Mouse (Mus musculus): ENCODE data around the gene Olfr284. TPM values are rescaled to one million over a fixed set of nuclear protein-coding genes. Genes with fewer than 3 reads are reported as not detected.

Olfr284 gene
- total RNA-seq (2021) = not detected
- long read RNA-seq, experiment 1 = 0 reads
- long read RNA-seq, experiment 2 = 0 reads

DNA sequence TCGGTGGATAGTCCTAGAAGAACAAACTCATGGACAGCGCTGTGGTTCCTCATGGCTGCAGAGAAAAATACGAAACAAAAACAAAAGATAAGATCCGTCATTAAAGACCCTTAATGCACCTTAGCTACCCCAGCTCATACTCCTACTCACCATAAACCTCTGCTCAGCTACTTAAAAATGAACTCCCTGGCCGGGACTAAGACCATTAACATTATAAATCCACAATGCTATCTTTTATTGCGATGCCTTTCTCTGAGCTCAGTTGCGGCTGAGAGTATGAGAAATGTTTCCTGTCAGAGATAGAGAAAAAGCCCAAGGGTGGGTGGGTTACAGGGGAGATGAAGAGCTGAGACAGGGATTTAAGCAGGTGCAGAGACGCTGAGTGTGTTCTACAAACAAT lies at the start of gene Olfr284:
Gene Olfr284 (minus strand): TSS at position 101 of the 400 bp plus-strand sequence.
- Histone ChIP-seq H3K4me3 (no peak within 1 kb of the TSS), H3K27ac (no peak within 1 kb of the TSS)
- no peak for DNase-seq (ENCODE audit: low spot score in 2 of 2)
- TF ChIP-seq CTCF (conservative IDR thresholded peaks at IDR 0.05) = no peak

DNA sequence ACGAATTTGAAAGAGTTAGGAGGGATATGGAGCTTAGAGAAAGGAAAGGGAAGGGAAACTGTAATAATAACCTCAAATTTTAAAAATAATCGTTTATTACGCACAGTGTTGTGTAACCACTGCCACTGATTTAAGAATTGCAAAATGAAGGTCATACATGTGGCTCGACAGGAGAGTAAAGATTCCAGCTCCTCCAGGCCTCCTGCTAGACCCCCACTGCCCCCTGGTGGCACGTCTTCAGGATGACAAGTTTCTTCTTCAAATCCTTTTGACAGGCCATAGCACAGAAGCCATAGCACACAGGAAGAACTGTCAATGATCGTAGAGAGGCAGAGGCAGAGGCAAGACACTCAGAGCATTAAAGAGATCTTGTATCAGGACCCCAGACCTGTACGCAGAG lies 49.0 kb upstream of the Olfr284 start:
- Histone ChIP-seq H3K4me3 (no peak overlapping the region), H3K27ac (no peak overlapping the region)
- DNase-seq (ENCODE audit: low spot score in 2 of 2) = peak; percentile 64 to 76
- peak; percentile 88 for TF ChIP-seq CTCF (conservative IDR thresholded peaks at IDR 0.05)

DNA sequence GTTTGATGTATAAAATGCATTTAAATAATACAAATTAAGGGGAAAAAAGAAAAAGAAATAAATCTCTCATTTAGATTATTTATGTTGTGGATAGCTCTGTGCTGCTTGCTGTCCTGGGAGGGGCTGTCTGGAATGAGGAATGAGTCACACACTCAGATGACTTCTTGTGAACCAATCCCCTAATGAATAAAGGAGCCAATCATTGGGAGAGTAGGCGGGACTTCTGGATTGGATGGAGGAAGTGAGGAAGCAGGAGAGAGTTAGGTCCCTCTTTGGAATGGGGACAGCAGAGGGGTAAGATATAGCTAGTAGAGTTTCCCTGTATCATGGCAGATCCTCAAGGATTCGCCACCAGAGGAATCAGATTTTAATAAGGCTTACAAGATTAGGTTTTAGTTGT lies 46.8 kb upstream of the Olfr284 start:
- Histone ChIP-seq H3K27ac (no peak overlapping the region), H3K4me3 (no peak overlapping the region)
- DNase-seq (ENCODE audit: low spot score in 2 of 2) = no peak
- no peak for TF ChIP-seq CTCF (conservative IDR thresholded peaks at IDR 0.05)

DNA sequence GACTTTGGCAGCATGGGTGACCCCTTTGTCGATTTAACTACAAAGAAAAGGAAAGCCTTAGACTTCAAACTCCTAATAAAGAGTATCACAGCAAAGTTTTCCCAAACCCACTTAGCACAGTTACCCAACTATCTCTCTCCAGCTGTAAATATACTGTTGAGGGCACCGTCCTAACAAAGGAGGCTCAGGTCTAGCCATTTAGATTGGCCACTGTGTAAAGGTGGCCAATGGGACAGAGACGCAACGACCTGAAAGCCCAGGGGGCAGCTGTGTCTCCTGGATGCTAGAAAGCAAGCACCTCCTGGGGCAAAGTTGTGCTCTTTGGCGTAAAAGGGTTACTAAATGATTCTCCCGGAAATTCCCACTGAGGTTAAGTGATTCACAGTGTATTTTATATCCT lies 40.1 kb upstream of the Olfr284 start, which contains the start of gene Olfr283:
Gene Olfr283 (minus strand): TSS at position 101 of the 400 bp plus-strand sequence.
- DNase-seq (ENCODE audit: low spot score in 2 of 2) = no peak
- TF ChIP-seq CTCF (conservative IDR thresholded peaks at IDR 0.05) = no peak

DNA sequence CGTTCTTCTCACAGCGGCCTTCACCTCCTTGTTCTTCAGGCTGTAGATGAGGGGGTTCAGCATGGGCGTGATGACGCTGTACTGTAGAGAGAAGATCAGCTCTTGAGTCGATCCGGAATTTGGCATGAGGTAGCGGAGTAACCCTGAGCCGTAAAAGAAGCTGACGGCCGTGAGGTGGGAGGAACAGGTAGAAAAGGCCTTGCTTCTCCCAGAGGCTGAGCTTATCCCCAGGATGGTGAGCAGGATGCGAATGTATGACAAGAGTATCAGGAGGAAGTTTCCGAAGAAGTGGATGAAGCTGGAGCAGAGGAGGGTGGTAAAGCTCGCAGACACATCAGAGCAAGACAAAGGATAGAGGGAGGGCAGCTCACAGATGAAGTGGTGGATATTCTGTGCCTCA lies 37.4 kb upstream of the Olfr284 start:
- DNase-seq (ENCODE audit: low spot score in 2 of 2) = no peak
- Histone ChIP-seq H3K27ac (no peak overlapping the region), H3K4me3 (no peak overlapping the region)
- TF ChIP-seq CTCF (conservative IDR thresholded peaks at IDR 0.05) = no peak

More for the DNA sequence above, 40.1 kb upstream of the Olfr284 start, which contains the start of gene Olfr283:
- H3K4me3 ChIP-seq = no peak within 1 kb of the TSS
- no peak within 1 kb of the TSS for H3K27ac ChIP-seq

DNA sequence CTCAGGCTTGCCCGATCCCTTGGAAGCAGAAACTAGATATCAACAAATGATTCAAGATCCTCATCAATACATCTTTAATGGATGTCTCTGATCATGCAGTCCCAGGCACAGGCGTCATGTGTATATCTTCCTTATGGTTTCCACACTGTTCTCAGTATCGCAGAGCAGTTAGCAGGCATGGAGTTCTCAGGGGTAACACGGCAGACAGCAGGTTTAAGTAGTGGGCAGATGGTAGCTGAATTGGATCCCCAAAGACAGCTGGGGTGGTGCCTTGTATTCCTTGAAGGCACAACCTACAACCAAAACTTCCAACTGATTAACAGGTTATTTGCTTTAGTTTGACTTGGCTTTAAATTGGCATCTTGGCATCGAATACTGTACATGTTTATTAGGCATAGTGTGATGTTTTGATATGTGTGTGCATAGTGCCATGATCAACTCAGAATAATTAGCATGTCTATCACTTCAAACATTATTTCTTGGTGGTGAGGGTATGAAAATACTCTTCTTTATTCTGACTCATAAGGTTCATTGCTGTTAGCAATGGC lies 23.5 kb downstream of the Olfr284 start, which contains the start of gene Olfr285:
Gene Olfr285 (minus strand): TSS at position 177 of the 548 bp plus-strand sequence.
- TF ChIP-seq CTCF (conservative IDR thresholded peaks at IDR 0.05) = no peak
- Histone ChIP-seq H3K27ac (no peak within 1 kb of the TSS), H3K4me3 (no peak within 1 kb of the TSS)
- DNase-seq (ENCODE audit: low spot score in 2 of 2) = no peak

DNA sequence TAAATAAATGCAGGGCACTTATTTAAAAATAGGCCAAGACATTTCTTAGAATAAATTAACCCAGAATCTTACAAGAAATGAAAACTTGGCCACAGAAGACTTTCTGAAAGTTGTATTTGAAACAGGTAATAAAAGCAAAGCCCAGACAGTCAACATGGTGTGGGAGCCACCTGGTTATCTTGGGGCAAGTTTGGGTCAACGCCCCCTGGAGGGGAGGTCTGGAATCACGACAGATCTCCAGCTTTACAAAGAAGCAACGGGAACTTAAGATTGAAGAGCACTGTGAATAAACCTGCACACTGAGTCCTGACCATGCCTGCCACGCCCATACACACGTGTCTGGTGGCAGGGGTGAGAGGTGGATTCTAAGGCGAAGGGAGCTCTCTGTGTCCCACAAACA lies 25.1 kb downstream of the Olfr284 start:
- no peak overlapping the region for H3K4me3 ChIP-seq
- DNase-seq (ENCODE audit: low spot score in 2 of 2) = no peak
- H3K27ac ChIP-seq = no peak overlapping the region
- peak; percentile 42 for TF ChIP-seq CTCF (conservative IDR thresholded peaks at IDR 0.05)

DNA sequence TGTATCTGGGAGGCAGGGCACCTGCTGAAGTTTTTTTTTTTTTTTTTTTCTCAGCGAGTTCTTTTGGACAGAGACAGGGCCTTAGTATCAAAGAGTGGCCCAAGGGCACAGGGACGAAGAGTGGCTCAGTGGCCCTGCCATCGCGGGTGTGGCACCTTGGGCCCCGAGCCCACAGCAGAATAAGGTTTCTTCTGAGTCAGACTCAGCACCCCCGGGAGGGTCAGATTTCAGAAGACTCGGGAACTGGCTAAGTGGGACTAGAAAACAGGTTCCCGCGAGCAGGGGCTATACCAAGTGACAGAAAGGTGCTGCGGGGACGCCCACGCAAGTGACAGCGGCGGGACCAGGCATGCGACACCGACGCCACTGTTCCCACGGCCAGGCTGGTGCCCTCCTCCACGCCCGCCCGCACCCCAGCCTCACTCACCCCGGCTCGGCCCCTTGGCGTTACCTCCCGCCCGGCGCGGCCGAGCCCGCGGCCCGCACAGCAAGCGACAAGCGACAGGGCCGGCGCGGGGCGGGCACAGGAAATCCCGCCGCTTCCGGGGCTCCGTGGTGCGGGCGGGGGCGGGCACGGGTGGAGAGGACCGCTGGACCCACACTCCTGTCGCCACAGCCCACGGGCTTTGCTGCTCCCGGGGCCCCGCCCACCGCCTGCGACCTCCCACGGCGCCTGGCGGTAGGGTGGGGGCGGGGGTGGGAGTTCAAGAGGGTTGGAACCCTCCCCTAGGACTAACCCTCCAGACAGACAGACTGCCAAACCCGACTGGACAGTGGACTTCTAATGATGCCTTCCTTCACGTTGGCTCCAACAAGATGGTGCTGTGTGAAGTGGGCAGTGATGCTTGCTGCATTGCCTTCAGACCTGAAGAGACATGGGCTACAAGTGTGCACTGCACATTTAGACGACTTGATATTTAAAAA lies 44.9 kb downstream of the Olfr284 start, which contains the start of gene Zfp641:
Gene Zfp641 (minus strand): TSS at position 534 of the 924 bp plus-strand sequence.
- DNase-seq (ENCODE audit: low spot score in 2 of 2) = peak; percentile 17 to 42
- Histone ChIP-seq H3K4me3 (peak within 1 kb of the TSS; percentile 72), H3K27ac (peak within 1 kb of the TSS; percentile 86)
- no peak for TF ChIP-seq CTCF (conservative IDR thresholded peaks at IDR 0.05)

DNA sequence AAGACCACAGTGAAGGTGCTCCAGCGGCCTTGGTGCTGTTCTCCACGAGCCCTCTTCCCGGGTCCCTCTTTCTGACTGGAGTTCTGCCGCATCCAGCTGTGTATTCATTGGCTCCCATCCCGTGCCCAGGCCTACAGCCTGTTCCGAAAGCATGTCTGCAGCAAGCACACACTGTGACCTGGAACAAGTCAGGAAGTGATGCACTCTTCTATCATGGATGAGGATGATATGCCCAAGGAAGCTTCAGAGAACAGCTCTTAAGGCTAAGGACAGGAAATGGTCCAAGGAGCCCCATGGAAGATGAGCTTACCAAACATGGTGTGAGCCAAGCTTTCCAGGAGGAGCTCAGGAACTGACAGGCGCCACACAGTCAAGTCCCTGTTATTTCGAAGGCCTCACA lies 47.1 kb downstream of the Olfr284 start:
- Histone ChIP-seq H3K27ac (no peak overlapping the region), H3K4me3 (no peak overlapping the region)
- DNase-seq (ENCODE audit: low spot score in 2 of 2) = no peak
- no peak for TF ChIP-seq CTCF (conservative IDR thresholded peaks at IDR 0.05)

Other genes with a start within 250 kb of the Olfr284 start
- 100 to 1,000 TPM; 333 to 349 TPM for gene Pfkm, start 248.4 kb downstream of the Olfr284 start, total RNA-seq (2021)
- 10 to 100 TPM; 12.7 to 13.5 TPM for gene Senp1, start 247.2 kb downstream of the Olfr284 start, total RNA-seq (2021)
- gene Asb8, start 175.4 kb downstream of the Olfr284 start, total RNA-seq (2021) = 10 to 100 TPM; 51.8 to 55.1 TPM
- 10 to 100 TPM; 10.6 to 10.9 TPM for gene Ccdc184, start 173.8 kb downstream of the Olfr284 start, total RNA-seq (2021)
- not detected for gene Olfr288, start 145.4 kb downstream of the Olfr284 start, total RNA-seq (2021)
- gene Gm44579, start 120.0 kb downstream of the Olfr284 start, total RNA-seq (2021) = not detected
- gene Olfr287, start 119.9 kb downstream of the Olfr284 start, total RNA-seq (2021) = 1 to 10 TPM; 4.1 to 4.4 TPM
- gene Olfr286, start 106.5 kb downstream of the Olfr284 start, total RNA-seq (2021) = not detected
- not detected for gene H1fnt, start 83.7 kb downstream of the Olfr284 start, total RNA-seq (2021)
- gene Zfp641, start 44.8 kb downstream of the Olfr284 start, total RNA-seq (2021) = 1 to 10 TPM; 6.4 to 6.8 TPM
- not detected for gene Olfr285, start 23.6 kb downstream of the Olfr284 start, total RNA-seq (2021)
- gene Olfr283, start 40.0 kb upstream of the Olfr284 start, total RNA-seq (2021) = not detected
- not detected for gene Olfr282, start 90.2 kb upstream of the Olfr284 start, total RNA-seq (2021)
- gene Olfr281, start 111.6 kb upstream of the Olfr284 start, total RNA-seq (2021) = not detected
- not detected for gene OR5BS1P, start 128.9 kb upstream of the Olfr284 start, total RNA-seq (2021)
- not detected for gene Lalba, start 141.7 kb upstream of the Olfr284 start, total RNA-seq (2021)
- not detected for gene Olfr279, start 151.4 kb upstream of the Olfr284 start, total RNA-seq (2021)
- gene Kansl2, start 193.3 kb upstream of the Olfr284 start, total RNA-seq (2021) = 10 to 100 TPM; 62.2 to 62.5 TPM
- 10 to 100 TPM; 43.8 to 48.3 TPM for gene Ccnt1, start 229.9 kb upstream of the Olfr284 start, total RNA-seq (2021)
- gene 4930415O20Rik, start 230.0 kb upstream of the Olfr284 start, total RNA-seq (2021) = not detected

All from layer of hippocampus, adult 2 months (tissue).